Mouse (Mus musculus) lung, postnatal 10 days (tissue): ENCODE results near the gene Cdrt4.

Experiments used
- DNase-seq: peaks from one replicate; pipeline ENCODE4 v3.0.0; 2021

Cdrt4 gene

DNA sequence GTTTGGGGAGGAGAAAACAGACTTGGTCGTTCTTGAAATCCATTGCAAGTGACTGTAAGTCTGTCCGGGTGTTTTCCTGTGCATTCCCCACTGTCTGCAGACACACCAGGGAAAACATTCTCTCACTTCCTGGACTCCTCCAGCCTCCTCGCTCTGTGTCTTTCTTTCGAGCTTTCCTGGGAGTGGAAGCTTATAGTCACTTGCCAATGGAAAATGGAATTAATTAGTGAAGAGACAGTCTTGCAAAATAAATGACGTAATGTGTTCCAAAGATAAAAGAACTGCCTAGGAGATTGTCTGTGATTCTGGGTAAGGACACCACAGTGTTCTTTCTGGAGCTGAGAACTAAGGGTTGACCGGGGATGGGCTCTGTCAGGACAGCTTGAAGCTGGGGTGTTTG, 7.5 kb upstream of the Cdrt4 start:
- DNase-seq = peak; percentile 25

DNA sequence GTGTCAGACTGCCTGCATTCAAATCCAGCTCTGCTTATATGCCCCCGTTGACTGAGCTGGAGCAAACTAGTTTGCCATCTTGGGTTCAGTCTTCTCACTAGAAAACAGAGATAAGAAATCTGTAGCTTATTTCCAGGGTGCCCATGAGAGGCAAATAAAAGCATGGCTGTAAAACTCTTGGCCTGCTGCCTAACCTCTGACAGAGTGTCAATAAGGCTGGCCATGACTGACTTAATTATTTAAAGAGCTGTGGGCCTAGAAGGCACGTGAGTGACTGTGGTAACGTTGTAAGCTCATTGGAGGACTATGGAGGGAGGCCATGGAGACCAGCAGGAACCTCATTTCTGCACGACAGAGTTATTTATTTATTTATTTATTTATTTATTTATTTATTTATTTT, 5.5 kb upstream of the Cdrt4 start:
- peak; percentile 14 for DNase-seq

DNA sequence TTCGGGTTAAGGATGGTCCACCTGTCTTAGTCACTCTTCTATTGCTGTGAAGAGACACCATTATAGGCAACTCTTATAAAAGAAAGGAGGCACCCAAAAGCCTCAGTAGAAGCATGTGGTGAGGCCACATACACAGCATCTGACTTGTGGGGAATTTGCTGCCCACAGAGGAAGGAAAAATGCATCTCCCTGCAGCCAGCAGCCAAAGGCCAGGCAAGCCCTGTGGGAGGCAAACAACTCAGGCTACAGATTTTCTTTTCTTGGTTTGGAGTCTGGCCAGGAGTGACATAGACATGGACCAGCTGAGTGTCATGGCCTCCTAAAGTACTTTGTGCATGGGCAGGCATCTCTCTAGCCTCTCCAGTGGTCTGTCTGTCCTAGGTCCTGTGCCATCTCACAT, 1.4 kb upstream of the Cdrt4 start:
- peak; percentile 74 for DNase-seq

DNA sequence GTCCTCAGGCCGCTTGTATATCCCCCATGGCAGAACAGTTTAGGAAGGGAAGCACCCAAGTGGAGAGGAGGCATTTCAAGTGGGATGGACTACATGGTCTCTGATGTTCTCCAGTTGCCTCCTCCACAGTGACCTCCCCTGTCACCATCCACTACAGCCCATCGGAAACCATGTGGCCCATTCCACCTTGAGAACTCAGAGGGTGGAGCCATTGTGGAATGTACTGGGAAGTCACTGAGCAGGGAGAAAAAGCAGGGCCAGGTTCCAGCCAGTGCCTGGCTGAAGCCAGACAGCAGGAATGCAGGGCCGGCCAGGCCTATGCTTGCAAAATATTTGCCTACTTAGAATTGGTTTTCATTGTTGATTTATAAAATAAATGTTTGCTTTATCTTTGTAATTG, 3.8 kb downstream of the Cdrt4 start:
- DNase-seq = peak; percentile 71

DNA sequence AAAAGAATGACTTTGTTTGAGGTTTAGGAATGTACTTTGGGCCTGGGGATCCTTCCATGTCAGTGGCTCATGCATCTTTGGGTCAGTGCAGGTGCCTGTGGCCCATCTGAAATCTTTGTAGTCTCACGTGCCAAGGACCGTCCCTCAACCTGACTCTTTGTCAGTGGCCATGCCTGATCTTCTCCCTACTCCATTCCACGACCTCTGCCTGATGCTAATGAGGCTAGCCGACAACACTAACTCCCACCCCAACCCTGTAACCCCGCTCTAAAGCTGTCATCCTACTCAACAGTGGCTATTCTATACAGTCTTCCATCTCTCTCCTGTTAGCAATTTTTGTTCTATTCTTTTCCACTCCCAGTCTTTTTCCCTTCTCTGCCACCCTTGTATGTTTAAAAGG, 4.2 kb downstream of the Cdrt4 start:
- DNase-seq = no peak

DNA sequence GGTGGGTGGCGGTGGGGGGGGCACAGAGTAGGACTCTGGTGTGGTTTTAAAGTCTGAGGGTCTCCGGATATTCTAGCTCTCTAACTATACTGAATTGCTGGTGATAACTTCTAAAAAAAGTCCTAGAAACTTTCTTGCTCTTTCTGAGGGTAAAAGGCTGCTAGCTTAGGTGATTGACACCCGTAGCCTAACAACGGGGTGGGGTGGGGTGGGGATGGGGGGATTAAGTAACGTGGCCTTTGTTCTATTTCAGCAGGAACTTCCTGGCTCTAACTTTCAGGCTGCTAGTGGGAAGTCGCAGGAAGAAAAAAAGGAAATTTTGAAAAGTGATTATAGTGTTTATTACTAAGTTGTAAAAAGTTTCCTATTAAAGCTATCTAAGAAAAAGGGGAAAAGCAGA, 4.8 kb downstream of the Cdrt4 start:
- DNase-seq = no peak

DNA sequence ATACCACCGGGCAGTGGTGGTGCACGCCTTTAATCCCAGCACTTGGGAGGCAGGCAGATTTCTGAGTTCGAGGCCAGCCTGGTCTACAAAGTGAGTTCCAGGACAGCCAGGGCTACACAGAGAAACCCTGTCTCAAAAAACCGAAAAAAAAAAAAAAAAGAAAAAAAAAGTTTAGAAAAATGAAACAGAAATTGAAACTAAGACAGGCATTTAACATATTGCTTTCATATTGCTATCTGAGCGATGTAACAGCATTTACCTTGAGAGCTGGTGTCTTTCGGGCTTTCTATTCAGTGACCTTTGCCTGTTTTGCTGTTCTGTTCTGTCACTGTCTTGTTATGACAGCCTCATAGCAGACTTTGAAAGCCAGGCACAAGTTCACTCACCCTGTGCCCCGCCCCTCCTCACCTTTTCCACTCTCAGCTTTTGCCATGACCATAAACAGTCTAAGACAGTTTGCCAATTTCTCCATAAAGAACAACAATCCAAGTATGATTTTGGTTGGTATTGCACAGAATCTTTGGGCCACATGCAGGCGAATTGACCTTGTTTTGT, 6.7 kb downstream of the Cdrt4 start:
- no peak for DNase-seq

DNA sequence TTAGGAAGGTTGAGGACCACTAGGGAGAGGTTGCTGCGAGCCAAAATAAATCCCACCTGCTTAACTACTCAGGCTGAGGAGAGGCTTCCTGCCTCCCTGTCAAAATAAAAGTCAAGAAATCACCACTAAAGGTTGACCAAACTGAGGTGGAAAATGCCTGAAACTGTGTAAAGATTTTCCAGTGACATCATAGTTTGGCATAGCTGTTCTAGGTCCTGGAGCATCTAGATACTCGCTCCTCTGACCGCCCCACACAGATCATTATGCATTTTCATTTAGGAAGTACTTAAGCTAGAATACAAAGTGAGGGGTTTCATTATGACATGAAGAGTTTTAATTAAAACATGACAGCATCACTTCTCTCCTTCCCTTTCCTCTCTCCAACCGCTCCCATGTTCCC, 12.3 kb downstream of the Cdrt4 start:
- no peak for DNase-seq

DNA sequence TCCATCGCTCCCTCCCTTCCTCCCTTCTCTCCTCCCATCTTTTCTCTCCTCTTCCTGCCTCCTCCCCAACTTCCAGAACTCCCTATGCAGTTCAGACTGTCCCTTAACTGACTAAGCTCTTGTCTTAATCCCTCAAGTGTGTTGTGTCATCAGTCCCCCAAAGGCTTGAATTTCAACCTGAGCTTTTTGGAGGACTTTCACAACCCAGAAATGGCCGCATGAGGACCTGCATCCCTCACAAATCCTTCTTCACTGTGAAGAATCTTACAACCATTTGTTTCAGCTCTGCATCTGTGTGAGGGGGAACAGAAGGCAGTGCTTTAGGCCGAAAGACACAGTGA, 15.4 kb downstream of the Cdrt4 start:
- DNase-seq = no peak

DNA sequence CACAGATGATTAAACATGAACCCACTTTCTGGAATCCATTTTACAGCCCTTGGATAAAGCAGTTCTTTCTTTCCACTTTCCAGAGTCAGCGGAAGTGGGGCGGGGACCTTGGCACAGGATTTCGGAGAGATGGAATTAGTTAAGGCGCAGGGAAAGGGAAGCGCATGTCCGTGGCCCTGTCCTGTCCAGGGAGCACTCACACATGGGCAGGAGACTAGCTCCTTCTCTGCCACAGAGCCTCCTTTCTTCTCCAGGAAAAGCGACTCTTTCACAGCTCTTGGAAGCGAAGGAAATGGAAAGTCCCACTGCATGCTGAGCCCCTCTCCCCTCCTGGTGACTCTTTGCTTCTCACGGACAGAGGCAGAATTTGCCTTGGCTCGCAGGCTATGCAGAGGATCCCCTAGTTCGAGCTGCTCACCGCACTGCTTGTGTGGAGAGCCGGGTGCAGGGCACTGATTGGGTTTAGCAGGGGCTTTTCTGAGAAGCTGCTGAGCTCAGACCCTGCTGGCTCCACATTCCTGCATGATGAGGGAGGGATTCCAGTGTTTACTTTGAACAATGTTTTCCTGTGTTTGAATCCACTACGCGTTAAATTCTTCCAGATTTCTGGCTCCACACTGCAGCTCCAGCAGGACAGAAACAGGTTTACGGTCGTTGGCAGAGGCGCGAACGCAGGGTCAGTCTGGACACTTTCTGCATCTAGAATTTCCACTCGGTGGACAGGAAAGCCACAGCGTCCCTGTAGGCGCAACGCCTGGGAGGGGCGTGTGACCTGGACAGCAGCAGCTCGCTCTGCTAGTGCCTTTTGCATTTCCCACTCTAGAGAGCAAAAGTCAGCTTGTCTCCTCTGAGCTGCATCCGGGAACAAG, 16.0 kb downstream of the Cdrt4 start:
- peak; percentile 85 for DNase-seq

DNA sequence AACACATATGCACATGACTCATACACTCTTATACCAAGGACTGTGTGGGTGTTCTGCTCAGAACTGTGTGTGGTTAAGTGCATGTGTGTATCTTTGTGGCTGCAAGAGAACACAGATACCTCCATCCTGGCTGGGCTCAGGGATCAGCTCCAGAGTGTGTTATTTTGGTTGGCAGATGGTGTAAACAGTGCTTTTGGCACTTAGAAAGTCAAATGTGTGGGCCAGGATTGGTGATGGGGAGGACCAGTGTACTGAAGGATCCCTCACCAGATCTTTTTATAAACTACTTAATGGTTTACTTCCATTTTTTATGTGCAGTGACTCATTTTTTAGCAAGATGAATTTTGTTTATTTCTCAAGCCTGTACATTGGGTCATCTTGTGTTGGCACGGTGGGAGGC, 26.2 kb downstream of the Cdrt4 start:
- no peak for DNase-seq

DNA sequence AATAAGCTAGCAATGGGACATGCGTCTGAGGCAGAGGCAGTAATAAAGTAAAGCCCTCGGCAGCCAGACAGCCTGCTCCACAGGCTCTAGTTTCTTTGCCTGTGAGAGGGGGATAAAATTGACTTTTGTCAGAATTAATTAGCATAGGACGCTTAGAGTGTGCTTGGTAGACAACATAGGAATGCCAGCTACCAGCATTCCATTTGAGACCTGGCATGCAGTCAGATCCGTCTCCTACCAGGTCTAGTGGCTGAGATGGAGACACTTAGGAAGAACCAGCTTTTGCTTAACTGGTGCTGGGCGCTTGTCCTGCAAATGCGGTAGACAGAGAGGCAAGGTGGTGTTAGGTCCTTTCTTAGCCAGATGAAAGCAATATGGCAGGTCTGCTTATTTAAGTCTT, 27.9 kb downstream of the Cdrt4 start:
- DNase-seq = peak; percentile 33

DNA sequence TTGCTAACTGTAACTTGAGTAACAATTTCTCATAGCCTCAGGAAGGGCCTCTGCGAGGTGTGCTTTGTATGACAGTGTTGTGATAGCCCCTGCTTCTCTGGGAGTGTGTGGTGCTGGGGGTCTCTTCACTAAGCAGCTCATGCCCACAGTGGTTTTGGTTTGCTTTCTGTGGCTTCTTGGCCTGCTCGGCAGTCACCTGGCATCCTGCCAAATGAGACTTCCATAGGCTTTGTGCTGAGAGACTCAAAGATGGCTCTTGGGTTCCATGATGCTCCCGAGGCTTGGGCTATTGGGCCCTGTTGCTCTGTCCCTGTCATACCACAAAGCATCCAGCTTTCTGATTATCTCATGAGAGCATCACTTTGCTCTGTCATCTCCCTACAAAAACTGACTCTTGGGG, 30.7 kb downstream of the Cdrt4 start:
- DNase-seq = no peak

DNA sequence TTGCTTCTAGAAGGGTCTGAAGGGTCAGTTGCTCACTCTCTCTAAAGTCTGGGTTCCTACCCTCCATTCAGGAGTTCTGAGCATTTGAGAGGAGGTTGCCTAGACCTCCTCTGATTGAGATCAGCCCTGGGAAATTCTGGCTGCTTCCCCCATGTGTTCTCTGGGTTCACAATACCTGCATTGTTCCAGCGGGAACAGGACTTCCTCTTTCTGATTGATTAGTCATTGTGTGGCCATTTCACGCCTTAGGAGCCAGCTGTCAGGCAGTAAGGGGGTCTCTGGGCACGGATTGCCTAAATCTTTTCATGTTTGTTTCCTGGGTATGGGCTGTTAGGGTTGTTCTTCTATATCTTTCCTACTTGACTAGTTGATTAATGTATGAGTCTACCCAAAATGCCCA, 32.8 kb downstream of the Cdrt4 start:
- DNase-seq = peak; percentile 45

DNA sequence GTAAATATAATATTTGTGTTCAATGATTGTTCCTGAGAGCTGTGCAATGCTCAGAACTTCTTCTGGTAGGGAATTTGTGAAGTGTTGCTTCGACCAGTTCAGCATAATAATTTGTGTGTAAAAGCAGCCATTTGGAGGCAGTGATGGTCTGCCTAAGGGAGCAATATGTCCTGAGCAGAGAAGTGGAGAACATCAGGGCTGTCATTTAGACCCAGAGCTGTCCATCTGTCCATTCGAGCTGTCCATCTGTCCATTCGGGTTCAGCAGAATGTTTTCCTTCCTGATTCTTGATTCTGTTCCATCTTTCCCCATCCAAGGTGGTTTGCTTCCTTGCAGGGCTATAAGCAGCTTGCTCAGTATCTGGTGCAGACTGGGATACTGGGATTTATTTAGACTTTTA, 33.4 kb downstream of the Cdrt4 start:
- DNase-seq = no peak

DNA sequence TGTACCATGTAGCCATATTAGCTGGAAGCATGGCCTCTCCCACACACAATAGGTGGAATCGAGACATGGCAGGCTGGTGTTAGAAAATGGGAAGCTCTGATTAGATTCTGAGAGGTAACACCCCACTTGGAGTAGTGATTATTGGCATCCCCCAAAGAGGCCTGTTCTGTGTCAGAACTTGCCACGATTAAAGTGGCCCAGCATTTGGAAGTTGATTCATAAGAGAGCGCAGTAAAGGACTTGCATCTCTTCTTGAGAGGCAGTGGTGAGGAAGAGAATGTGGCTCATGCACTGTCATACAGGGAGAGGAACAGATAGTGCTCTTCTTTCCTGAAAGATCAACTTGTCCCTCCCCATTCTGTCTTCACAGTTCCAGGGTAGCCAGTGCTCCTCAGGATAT, 34.1 kb downstream of the Cdrt4 start:
- DNase-seq = no peak

DNA sequence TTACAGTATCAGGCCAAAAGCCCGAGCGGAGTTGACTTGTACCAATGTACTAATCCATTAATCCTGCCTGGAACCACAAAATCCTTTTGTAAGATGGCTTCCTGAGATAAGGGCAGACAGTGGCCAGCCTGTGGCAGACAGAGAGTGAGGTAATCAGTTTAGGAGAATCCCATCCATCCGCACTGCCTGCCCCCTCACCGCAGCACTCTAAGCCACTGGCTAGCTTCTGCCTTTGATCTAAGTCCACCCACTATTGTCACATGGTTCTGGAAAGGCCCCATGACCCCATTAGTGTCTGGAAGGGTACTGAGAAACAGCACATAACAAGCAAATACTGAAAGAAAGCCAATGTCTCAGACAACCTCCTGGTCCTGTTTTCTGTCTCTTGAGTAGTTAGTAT, 35.6 kb downstream of the Cdrt4 start:
- DNase-seq = peak; percentile 41

DNA sequence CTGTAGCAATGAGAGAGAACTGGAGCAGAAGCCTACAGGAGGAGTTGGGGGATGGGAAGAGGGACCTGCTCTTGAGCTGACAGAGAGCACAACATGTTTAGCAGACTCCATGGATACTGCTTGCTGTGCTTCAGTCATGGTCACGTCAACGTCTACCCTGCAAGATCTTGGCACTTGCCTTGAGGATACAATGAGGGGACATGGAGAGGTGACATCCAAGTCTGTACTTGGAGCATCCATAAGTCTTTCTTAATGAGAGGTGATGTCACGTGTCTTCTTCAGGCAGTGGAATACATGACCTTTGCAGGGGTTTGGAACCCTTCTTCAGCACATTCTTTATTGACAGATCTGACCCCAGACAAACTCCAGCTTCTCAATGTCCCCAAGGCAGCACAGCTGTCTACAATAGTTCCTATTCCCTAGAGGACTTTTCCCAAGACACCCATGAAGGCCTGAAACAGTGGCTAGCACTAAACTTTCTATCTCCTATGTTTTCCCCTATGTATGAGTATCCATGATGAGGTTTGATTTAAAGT, 39.2 kb downstream of the Cdrt4 start:
- DNase-seq = peak; percentile 59

DNA sequence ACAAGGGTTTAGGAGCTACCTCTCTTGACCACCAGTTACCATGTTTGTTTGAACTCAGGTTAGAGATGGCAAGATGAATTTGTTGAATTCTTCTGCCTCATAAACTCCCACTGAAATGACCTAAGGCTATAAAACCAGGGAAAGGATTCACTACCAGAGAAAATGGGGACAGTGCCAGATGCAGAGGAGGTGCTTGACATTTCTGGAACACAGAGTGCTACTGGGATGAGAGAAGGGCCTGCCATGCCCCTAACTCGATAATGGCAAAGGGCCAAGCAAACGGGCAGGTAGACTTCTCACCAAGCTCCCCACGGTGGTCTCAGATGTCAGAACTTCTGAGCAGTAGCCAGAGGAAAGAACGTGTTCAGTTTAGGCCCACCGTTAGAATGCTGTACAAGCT, 39.8 kb downstream of the Cdrt4 start:
- peak; percentile 42 for DNase-seq

DNA sequence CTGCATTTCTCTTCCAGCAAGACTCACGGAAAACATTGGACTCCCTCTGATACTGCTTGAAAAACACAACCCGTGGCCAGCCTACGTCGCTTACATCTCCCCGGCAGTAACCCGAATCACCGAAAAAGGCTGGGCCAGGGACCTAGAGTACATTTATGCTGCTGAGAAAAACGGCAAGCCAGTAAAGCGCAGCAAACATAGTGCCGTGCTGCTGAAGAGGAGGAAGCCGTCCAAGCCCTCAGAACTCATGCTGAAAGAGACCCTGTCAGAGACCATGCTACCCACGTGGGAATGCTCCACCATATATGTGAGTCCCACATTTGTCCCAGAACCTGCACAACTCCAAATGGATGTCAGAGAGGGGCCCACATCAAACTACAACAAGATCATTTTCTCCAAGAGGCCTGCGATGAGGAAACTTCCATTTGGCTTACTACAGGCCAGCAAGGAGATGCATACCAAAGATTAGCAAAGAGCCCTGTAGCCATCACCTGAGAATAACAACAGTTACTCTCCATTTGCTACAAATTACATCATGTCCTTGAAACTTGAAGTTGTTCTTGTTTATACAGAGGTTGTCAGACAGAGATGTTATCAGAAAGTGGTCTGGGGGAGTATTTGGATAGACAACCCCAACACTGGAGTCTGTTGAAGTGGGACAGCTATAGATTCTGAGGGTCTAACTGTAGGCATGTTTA, 41.7 kb downstream of the Cdrt4 start:
- DNase-seq = no peak

DNA sequence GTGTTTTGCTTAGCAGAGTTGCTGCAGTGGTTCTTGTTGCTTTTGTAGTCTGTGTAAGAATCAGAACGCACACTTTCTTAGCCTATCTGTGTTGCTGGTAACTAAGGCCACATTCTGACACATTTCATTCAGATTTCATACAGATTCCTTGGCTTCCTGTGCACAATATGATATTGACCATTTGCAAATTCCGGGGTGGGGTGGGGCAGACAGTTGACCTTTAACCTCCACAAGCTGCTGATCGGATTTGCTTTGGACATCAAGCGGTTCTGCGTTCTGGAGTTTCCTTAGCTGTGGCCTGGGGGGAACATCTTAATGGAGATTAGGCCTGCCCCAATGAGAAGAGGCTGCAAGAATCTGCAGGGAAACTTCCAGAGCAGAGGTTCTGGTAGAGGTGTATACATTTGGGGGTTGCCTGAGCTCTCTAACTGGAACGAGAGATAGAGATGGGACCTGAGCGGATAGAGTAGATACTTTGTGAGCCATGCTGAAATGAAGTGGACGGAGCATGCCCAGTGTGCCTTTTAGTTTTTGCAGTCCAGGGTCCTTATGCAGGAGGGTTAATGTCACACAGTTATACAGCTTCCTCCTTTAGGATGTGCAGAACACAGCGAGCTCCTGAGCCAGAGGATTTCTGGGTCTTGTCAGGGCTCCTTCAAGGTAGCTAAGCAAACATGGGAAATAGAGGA, 44.2 kb downstream of the Cdrt4 start:
- no peak for DNase-seq

DNA sequence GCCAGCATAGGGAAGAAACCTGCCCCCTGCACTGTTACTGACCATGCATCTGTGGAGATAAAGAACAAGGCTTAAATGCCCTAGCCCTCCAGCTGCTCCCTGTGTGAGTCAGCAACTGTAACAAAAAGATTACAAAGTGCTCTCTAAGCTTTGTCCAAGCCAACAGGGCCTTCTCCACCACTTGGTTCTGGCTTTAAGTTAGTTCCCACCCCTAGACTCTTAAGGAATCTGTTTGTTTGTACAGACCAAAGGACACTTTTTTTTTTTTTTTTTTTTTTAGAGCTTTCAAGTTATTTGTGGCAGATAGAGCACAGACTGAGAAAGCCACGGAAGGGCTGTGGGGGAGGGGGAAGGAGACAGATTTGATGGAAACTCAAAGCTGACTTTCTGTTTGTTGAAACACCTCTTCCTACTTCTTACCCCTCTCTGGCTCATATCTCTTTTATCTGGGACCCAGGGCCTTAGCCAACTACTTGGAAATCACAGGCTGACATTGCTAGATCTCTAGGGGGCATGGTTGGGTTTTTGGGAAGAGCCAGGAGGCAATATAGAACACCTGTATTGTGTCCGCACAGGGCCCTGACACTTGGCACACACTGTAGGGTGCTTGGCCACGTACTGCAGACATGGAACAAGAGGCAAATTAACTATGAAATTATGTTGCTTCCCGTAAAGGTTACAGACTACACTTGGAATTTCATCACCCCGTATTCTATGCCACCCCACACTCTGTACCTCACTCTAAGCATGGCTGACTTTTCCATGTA, 44.9 kb downstream of the Cdrt4 start:
- peak; percentile 67 for DNase-seq

DNA sequence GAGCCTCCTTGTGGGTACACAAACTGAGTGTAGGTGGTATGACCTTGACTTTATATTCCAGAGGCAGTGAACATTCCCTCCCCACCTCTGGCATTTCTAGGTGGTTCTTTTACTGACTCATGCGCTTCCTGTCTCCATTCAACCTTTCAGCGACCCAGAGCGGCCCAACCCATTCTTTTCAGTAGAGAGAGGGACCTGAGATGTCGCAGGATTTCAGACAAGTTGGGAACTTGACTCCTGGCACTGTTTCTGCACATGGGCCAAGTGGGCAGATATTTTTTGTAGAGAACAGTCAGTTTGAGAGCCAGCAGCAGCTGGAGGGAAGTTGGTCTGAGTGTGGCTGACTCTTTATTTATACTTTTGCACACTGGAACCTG, 45.5 kb downstream of the Cdrt4 start:
- peak; percentile 62 for DNase-seq
